Comparison of ENCODE assay signal across 8 mouse cellular contexts in genomic region chr3:131364632-131365446, GRCm38 (mm10).
DNase-seq lines count a peak whose midpoint lies in the region; ATAC-seq lines count a peak whose summit lies in the region.

No protein-coding gene starts in this region.

- ATAC-seq in erythroblast, adult 5-6 weeks (replicated peaks; ENCODE audit: low FRiP score, poor library complexity, severe bottlenecking): no peak

- peak; percentile 5 for DNase-seq in gastrocnemius, adult 18-20 months (ENCODE audit: low spot score)
- DNase-seq in gastrocnemius, postnatal 25 days: no peak
- peak; percentile 37 to 44 for DNase-seq in heart, adult 18-20 months
- peak; percentile 87 for DNase-seq in kidney, adult 18-20 months
- DNase-seq in lung, postnatal 10 days: peak; percentile 41
- DNase-seq in B cell, adult 2 months: no peak
- DNase-seq in frontal cortex, postnatal 36 days (ENCODE audit: low spot score in 2 of 2): no peak

Comparison
In these comparisons a context has a peak if more than half of its experiments do, and no peak if none do; other contexts are left out.
1. DNase-seq: peak in gastrocnemius, adult 18-20 months (single experiment), heart, adult 18-20 months (2 of 2), kidney, adult 18-20 months (single experiment) and lung, postnatal 10 days (single experiment); none in gastrocnemius, postnatal 25 days (single experiment), B cell, adult 2 months (0 of 2) and frontal cortex, postnatal 36 days (0 of 2).